Mouse (Mus musculus) liver, postnatal 0 days (tissue): ENCODE results near the gene Arhgap1. TPM values are rescaled to one million over a fixed set of nuclear protein-coding genes. Genes with fewer than 3 reads are reported as not detected.

Experiments used
- ATAC-seq: fragments of 200-750 bp; cut with Nextera tagmentation; 2 replicates; pipeline ENCODE4 v1.8.0; 2017; ENCODE audit warnings: mild to moderate bottlenecking, moderate library complexity
- DNase-seq: peaks from one replicate; pipeline ENCODE4 v3.0.0-alpha.2; 2016
- H3K27ac ChIP-seq: fragments of 300-500 bp; sonication (generic); 2 replicates; pipeline ENCODE4 v1.5.1; 2014; ENCODE audit warnings: antibody characterized with exemption, moderate library complexity, mild to moderate bottlenecking, low read depth
- H3K27me3 ChIP-seq: fragments of 300-500 bp; sonication (generic); 2 replicates; pipeline ENCODE4 v1.6.1; 2014; ENCODE audit warnings: low read length, control low read depth, mixed read lengths; ENCODE audit not compliant: insufficient read depth
- H3K36me3 ChIP-seq: fragments of 300-500 bp; sonication (generic); replicated peaks from 2 replicates; pipeline ENCODE4 v1.6.1; 2014; ENCODE audit warnings: mild to moderate bottlenecking, control low read depth, low read length, moderate library complexity, mixed read lengths; ENCODE audit not compliant: insufficient read depth
- H3K4me1 ChIP-seq: fragments of 300-500 bp; sonication (generic); 2 replicates; pipeline ENCODE4 v1.6.1; 2014; ENCODE audit warnings: antibody characterized with exemption, mild to moderate bottlenecking, control low read depth; ENCODE audit not compliant: insufficient read depth
- H3K4me2 ChIP-seq: fragments of 300-500 bp; sonication (generic); 2 replicates; pipeline ENCODE4 v1.6.1; 2014; ENCODE audit warnings: low read depth, mild to moderate bottlenecking, low read length, moderate library complexity, mixed read lengths
- H3K4me3 ChIP-seq: fragments of 300-500 bp; sonication (generic); 2 replicates; pipeline ENCODE4 v1.5.1; 2014; ENCODE audit warnings: low read depth, low read length
- H3K9ac ChIP-seq: fragments of 300-500 bp; sonication (generic); replicated peaks from 2 replicates; pipeline ENCODE4 v1.6.1; 2014; ENCODE audit warnings: mild to moderate bottlenecking, moderate library complexity
- H3K9me3 ChIP-seq: fragments of 300-500 bp; sonication (generic); 2 replicates; pipeline ENCODE4 v1.6.1; 2016; ENCODE audit warnings: mild to moderate bottlenecking, control low read depth, low read length, mixed read lengths
- CTCF ChIP-seq: sonication (generic); IDR thresholded peaks from 2 replicates; pipeline ENCODE4 v1.5.1; 2016; ENCODE audit warnings: antibody characterized with exemption, low read depth
- EP300 ChIP-seq: IDR thresholded peaks from 2 replicates; pipeline ENCODE4 v1.6.1; 2016; ENCODE audit warnings: antibody characterized with exemption, low read depth, mild to moderate bottlenecking
- WGBS: fragments of 180-500 bp; shearing (Covaris S2); extraction: QIAGEN DNeasy Blood & Tissue Kit; methylation state at CpG from one replicate; pipeline ENCODE4 v1.1.7; 2014; ENCODE audit not compliant: insufficient replicate concordance; 5-methylcytosine and 5-hydroxymethylcytosine counted together
- polyA plus RNA-seq: library from polyadenylated mRNA; unstranded; fragments of >200 nt; fragmentation: Nextera tagmentation; extraction: Ambion mirVana; gene quantifications from 2 replicates; pipeline ENCODE4 v1.2.1, GENCODE M21; 2015

The Arhgap1 gene
- polyA plus RNA-seq, 1 experiment from 2014 or later, result 27.3 TPM

DNA sequence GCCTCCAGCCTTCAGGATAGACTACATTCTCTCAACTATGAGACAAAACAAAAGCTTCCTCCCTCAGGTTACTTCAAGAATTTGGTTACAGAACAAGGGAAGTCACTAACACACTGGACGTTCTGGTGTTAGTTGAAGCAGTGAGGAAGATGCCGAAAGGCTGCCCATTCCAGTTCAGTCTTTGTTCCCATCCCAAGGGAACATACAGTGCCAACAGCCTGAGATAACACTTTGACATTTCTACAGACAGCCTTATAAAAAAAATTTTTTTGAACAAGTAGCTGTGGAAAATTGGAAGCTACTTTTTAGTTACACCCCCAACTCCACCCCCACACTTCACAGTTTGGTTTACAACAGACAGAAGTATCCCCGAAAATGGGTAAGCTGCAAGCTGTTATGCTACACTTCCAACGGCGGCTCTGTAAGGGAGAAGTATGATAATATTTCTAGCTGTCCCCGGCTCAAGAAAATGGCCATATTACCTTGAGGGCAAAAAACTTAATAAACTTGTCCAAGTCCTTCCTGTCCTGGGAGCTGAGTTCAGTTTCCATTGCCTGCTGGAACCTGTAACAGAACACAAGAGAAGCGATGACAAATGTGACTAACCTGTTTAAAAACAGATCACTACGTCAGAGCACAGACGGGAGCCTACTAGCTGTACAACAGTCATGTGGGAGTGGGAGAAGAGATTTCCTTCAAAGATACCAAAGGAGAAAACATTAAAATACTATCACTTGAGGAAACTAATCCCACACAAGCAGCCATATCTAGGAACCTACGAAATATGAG lies 46.0 kb downstream of the Arhgap1 start:
- 88% methylated on average over 10 of the region's 10 CpGs for WGBS
- Histone ChIP-seq H3K9ac (no peak overlapping the region), H3K4me1 (peaks cover 6% of the 10 kb centered on the region; the same call in 1 of the 2 replicates), H3K27me3 (no peaks in the 10 kb centered on the region), H3K4me3 (no peak overlapping the region), H3K27ac (no peak overlapping the region), H3K36me3 (peaks cover 25% of the 10 kb centered on the region), H3K9me3 (no peaks in the 10 kb centered on the region), H3K4me2 (no peak overlapping the region)
- ATAC-seq (no peak), DNase-seq (no peak)
- TF ChIP-seq CTCF, result no peak
- TF ChIP-seq EP300, result no peak

GRCm38 (mm10) chr2:91696225-91696590 lies 46.5 kb downstream of the Arhgap1 start:
- no peak for TF ChIP-seq EP300
- TF ChIP-seq CTCF, result no peak
- Histone ChIP-seq H3K9ac (no peak overlapping the region), H3K27ac (no peak overlapping the region), H3K4me3 (no peak overlapping the region), H3K36me3 (peaks cover 23% of the 10 kb centered on the region), H3K9me3 (no peaks in the 10 kb centered on the region), H3K4me1 (peaks cover 6% of the 10 kb centered on the region; the same call in 1 of the 2 replicates), H3K4me2 (no peak overlapping the region), H3K27me3 (no peaks in the 10 kb centered on the region)
- WGBS, result 50% methylated on average over 1 of the region's 1 CpGs
- ATAC-seq (peak; percentile 80), DNase-seq (no peak)

DNA sequence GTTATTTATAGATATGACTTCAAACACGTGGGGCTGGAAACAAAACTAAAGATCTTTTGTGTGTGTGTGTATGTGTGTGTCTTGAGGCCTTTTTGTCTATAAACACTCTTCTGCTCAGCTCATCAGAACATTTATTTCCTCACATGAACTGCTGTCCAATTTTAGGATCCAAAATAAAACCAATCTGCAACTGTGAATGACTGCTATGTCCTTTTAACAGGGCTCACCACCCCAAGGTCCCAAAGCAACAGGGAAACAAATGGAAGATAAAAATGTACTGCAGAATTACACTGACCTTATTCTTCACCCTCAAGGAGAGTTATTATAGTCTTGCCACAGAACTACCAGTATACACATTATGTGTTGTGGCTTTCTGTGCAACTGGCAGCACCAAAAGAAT lies 49.6 kb downstream of the Arhgap1 start:
- Histone ChIP-seq H3K9ac (no peak overlapping the region), H3K27me3 (no peaks in the 10 kb centered on the region), H3K4me2 (no peak overlapping the region), H3K4me3 (no peak overlapping the region), H3K36me3 (peaks cover 5% of the 10 kb centered on the region; the same call in 1 of the 2 replicates), H3K27ac (no peak overlapping the region), H3K9me3 (no peaks in the 10 kb centered on the region), H3K4me1 (peaks cover 6% of the 10 kb centered on the region; the same call in 1 of the 2 replicates)
- DNase-seq (no peak), ATAC-seq (no peak)
- TF ChIP-seq CTCF, result no peak
- no peak for TF ChIP-seq EP300
- 78% methylated on average over 1 of the region's 1 CpGs for WGBS

DNA sequence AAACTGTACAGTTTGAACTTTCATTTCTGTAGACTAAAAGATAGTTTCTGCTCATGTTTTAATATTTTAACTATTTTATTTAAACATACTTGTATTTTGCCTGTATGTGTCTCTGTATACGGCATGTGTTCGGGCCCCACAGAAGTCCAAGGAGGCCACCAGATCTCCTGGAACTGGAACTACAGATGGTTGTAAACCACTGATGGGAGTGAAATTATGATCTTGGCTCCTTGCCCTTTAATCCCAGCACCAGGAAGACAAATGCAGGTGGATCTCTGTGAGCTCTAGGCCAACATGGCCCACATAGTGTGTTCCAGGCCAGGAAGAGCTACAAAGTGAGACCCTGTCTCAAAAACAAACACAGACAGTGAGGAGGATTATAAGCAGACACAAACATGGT lies 51.7 kb downstream of the Arhgap1 start:
- Histone ChIP-seq H3K4me2 (no peak overlapping the region), H3K9ac (no peak overlapping the region), H3K9me3 (no peaks in the 10 kb centered on the region), H3K27me3 (no peaks in the 10 kb centered on the region), H3K4me3 (no peak overlapping the region), H3K36me3 (no peaks in the 10 kb centered on the region), H3K27ac (no peak overlapping the region), H3K4me1 (peaks cover 3% of the 10 kb centered on the region; the same call in 1 of the 2 replicates)
- ATAC-seq (no peak), DNase-seq (no peak)
- 90% methylated on average over 2 of the region's 2 CpGs for WGBS
- TF ChIP-seq CTCF (no peak), EP300 (no peak)

GRCm38 (mm10) chr2:91705736-91706135 lies 56.1 kb downstream of the Arhgap1 start:
- TF ChIP-seq EP300, result no peak
- no peak for TF ChIP-seq CTCF

DNA sequence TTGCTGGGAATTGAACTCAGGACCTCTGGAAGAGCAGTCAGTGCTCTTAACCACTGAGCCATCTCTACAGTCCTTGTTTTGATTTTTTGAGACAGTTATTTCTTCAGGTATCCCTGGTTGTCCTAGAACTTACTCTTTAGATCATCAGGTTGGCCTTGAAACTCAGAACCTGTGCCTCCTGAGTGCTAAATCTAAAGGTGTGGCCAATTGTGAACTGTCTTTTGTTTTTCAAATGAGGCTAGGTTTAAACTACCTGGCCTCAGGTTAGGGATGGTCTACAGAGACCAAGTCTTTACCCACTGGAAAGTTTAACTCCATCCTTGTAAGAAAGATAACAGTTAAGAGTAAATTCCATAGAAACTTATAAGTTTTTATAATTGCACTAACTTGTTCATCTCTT lies 56.8 kb downstream of the Arhgap1 start:
- no peak for TF ChIP-seq EP300
- TF ChIP-seq CTCF, result no peak
- no peaks in the 10 kb centered on the region for H3K9me3 ChIP-seq
- no peak overlapping the region for H3K9ac ChIP-seq
- no peak overlapping the region for H3K4me2 ChIP-seq
- DNase-seq (no peak), ATAC-seq (no peak)
- no peaks in the 10 kb centered on the region for H3K27me3 ChIP-seq
- no peak overlapping the region for H3K27ac ChIP-seq
- peaks cover 7% of the 10 kb centered on the region for H3K4me1 ChIP-seq
- no peak overlapping the region for H3K4me3 ChIP-seq
- H3K36me3 ChIP-seq, result no peaks in the 10 kb centered on the region

More at GRCm38 (mm10) chr2:91705736-91706135, 56.1 kb downstream of the Arhgap1 start:
- peaks cover 7% of the 10 kb centered on the region for H3K4me1 ChIP-seq
- H3K9me3 ChIP-seq, result no peaks in the 10 kb centered on the region
- H3K27ac ChIP-seq, result no peak overlapping the region
- no peak overlapping the region for H3K4me3 ChIP-seq
- no peak overlapping the region for H3K9ac ChIP-seq
- ATAC-seq (no peak), DNase-seq (no peak)
- 78% methylated on average over 6 of the region's 6 CpGs for WGBS
- H3K27me3 ChIP-seq, result no peaks in the 10 kb centered on the region
- H3K4me2 ChIP-seq, result no peak overlapping the region
- H3K36me3 ChIP-seq, result no peaks in the 10 kb centered on the region
